Mouse (Mus musculus): ENCODE data around the gene Slco2a1. TPM values are rescaled to one million over a fixed set of nuclear protein-coding genes. Genes with fewer than 3 reads are reported as not detected.
A peak's percentile ranks its signal among the peaks of the same experiment; 100 is the strongest.

Slco2a1 gene
- polyA plus RNA-seq, 1 experiment from 2014 or later = 70.0 TPM

GRCm38 (mm10) chr9:103036971-103037391 lies 48.5 kb downstream of the Slco2a1 start:
- Histone ChIP-seq H3K9me3 (ENCODE audit: low read length) (no peaks in the 10 kb centered on the region), H3K27ac (ENCODE audit: low read length) (peak overlapping the region; percentile 82; the same call in 1 of the 2 replicates), H3K4me1 (ENCODE audit: insufficient read depth, low read depth, low read length) (peaks cover 8% of the 10 kb centered on the region; the same call in 1 of the 2 replicates), H3K4me2 (replicated peaks; ENCODE audit: low read depth, low read length) (no peak overlapping the region), H3K27me3 (replicated peaks; ENCODE audit: insufficient read depth, low read length) (no peaks in the 10 kb centered on the region), H3K36me3 (ENCODE audit: insufficient read depth, low read length) (no peaks in the 10 kb centered on the region), H3K9ac (replicated peaks; ENCODE audit: low read depth) (no peak overlapping the region), H3K4me3 (ENCODE audit: low read depth, low read length) (no peak overlapping the region)
- peak; percentile 82 for ATAC-seq
- TF ChIP-seq CTCF (IDR thresholded peaks at IDR 0.05) = peak; percentile 34; the same call in 1 of the 2 replicates
- TF ChIP-seq EP300 (IDR thresholded peaks at IDR 0.05) = peak; percentile 99
- DNase-seq (ENCODE audit: low spot score) = peak; percentile 70
- 53% methylated on average over 8 of the region's 8 CpGs for WGBS

GRCm38 (mm10) chr9:103038266-103038665 lies 49.8 kb downstream of the Slco2a1 start:
- Histone ChIP-seq H3K4me2 (replicated peaks; ENCODE audit: low read depth, low read length) (no peak overlapping the region), H3K27me3 (replicated peaks; ENCODE audit: insufficient read depth, low read length) (no peaks in the 10 kb centered on the region), H3K36me3 (ENCODE audit: insufficient read depth, low read length) (no peaks in the 10 kb centered on the region), H3K9me3 (ENCODE audit: low read length) (no peaks in the 10 kb centered on the region), H3K9ac (replicated peaks; ENCODE audit: low read depth) (no peak overlapping the region), H3K27ac (ENCODE audit: low read length) (peak overlapping the region; percentile 26; the same call in 1 of the 2 replicates), H3K4me3 (ENCODE audit: low read depth, low read length) (no peak overlapping the region), H3K4me1 (ENCODE audit: insufficient read depth, low read depth, low read length) (peaks cover 5% of the 10 kb centered on the region; the same call in 1 of the 2 replicates)
- DNase-seq (ENCODE audit: low spot score) = peak; percentile 40
- WGBS = 58% methylated on average over 2 of the region's 2 CpGs
- peak; percentile 90 for TF ChIP-seq EP300 (IDR thresholded peaks at IDR 0.05)
- TF ChIP-seq CTCF (IDR thresholded peaks at IDR 0.05) = no peak
- ATAC-seq = peak; percentile 55

GRCm38 (mm10) chr9:103038705-103039104 lies 50.2 kb downstream of the Slco2a1 start:
- Histone ChIP-seq H3K9me3 (ENCODE audit: low read length) (no peaks in the 10 kb centered on the region), H3K27ac (ENCODE audit: low read length) (peak overlapping the region; percentile 26; the same call in 1 of the 2 replicates), H3K27me3 (replicated peaks; ENCODE audit: insufficient read depth, low read length) (no peaks in the 10 kb centered on the region), H3K4me2 (replicated peaks; ENCODE audit: low read depth, low read length) (no peak overlapping the region), H3K36me3 (ENCODE audit: insufficient read depth, low read length) (no peaks in the 10 kb centered on the region), H3K9ac (replicated peaks; ENCODE audit: low read depth) (no peak overlapping the region), H3K4me3 (ENCODE audit: low read depth, low read length) (no peak overlapping the region), H3K4me1 (ENCODE audit: insufficient read depth, low read depth, low read length) (peaks cover 5% of the 10 kb centered on the region; the same call in 1 of the 2 replicates)
- DNase-seq (ENCODE audit: low spot score) (no peak), ATAC-seq (no peak)
- 74% methylated on average over 7 of the region's 7 CpGs for WGBS
- TF ChIP-seq CTCF (IDR thresholded peaks at IDR 0.05) = no peak
- no peak for TF ChIP-seq EP300 (IDR thresholded peaks at IDR 0.05)

GRCm38 (mm10) chr9:103040581-103040980 lies 52.1 kb downstream of the Slco2a1 start:
- no peak overlapping the region for H3K9ac ChIP-seq (replicated peaks; ENCODE audit: low read depth)
- H3K9me3 ChIP-seq (ENCODE audit: low read length) = no peaks in the 10 kb centered on the region
- H3K4me3 ChIP-seq (ENCODE audit: low read depth, low read length) = no peak overlapping the region
- H3K4me1 ChIP-seq (ENCODE audit: insufficient read depth, low read depth, low read length) = peaks cover 5% of the 10 kb centered on the region; the same call in 1 of the 2 replicates
- no peak overlapping the region for H3K4me2 ChIP-seq (replicated peaks; ENCODE audit: low read depth, low read length)
- H3K27ac ChIP-seq (ENCODE audit: low read length) = no peak overlapping the region
- WGBS = 53% methylated on average over 2 of the region's 2 CpGs
- TF ChIP-seq EP300 (IDR thresholded peaks at IDR 0.05) (no peak), CTCF (IDR thresholded peaks at IDR 0.05) (no peak)
- H3K36me3 ChIP-seq (ENCODE audit: insufficient read depth, low read length) = 0 out of 2 replicates have a peak, but pooled peaks cover 3% of the 10 kb centered on the region
- DNase-seq (ENCODE audit: low spot score) (no peak), ATAC-seq (no peak)
- H3K27me3 ChIP-seq (replicated peaks; ENCODE audit: insufficient read depth, low read length) = no peaks in the 10 kb centered on the region

- Histone ChIP-seq H3K4me2 (replicated peaks; ENCODE audit: low read depth, low read length) (no peak overlapping the region), H3K9ac (replicated peaks; ENCODE audit: low read depth) (no peak overlapping the region), H3K4me3 (ENCODE audit: low read depth, low read length) (no peak overlapping the region), H3K27me3 (replicated peaks; ENCODE audit: insufficient read depth, low read length) (no peaks in the 10 kb centered on the region), H3K36me3 (ENCODE audit: insufficient read depth, low read length) (peaks cover 9% of the 10 kb centered on the region; the same call in 1 of the 2 replicates), H3K9me3 (ENCODE audit: low read length) (no peaks in the 10 kb centered on the region), H3K27ac (ENCODE audit: low read length) (no peak overlapping the region), H3K4me1 (ENCODE audit: insufficient read depth, low read depth, low read length) (peaks cover 1% of the 10 kb centered on the region; the same call in 1 of the 2 replicates)
- ATAC-seq = no peak
- TF ChIP-seq EP300 (IDR thresholded peaks at IDR 0.05) = no peak
- TF ChIP-seq CTCF (IDR thresholded peaks at IDR 0.05) = no peak
- no peak for DNase-seq (ENCODE audit: low spot score)
- WGBS = 89% methylated on average over 1 of the region's 1 CpGs
Observed at GRCm38 (mm10) chr9:103045406-103045805, 56.9 kb downstream of the Slco2a1 start.

GRCm38 (mm10) chr9:103049049-103049511 lies 60.6 kb downstream of the Slco2a1 start:
- 47% methylated on average over 7 of the region's 7 CpGs for WGBS
- H3K4me1 ChIP-seq (ENCODE audit: insufficient read depth, low read depth, low read length) = no peaks in the 10 kb centered on the region
- H3K4me2 ChIP-seq (replicated peaks; ENCODE audit: low read depth, low read length) = no peak overlapping the region
- DNase-seq (ENCODE audit: low spot score) (no peak), ATAC-seq (no peak; the same call in 1 of the 2 replicates)
- no peak overlapping the region for H3K27ac ChIP-seq (ENCODE audit: low read length)
- H3K36me3 ChIP-seq (ENCODE audit: insufficient read depth, low read length) = peaks cover 9% of the 10 kb centered on the region; the same call in 1 of the 2 replicates
- H3K4me3 ChIP-seq (ENCODE audit: low read depth, low read length) = no peak overlapping the region
- no peaks in the 10 kb centered on the region for H3K27me3 ChIP-seq (replicated peaks; ENCODE audit: insufficient read depth, low read length)
- TF ChIP-seq EP300 (IDR thresholded peaks at IDR 0.05) (no peak), CTCF (IDR thresholded peaks at IDR 0.05) (no peak)
- no peak overlapping the region for H3K9ac ChIP-seq (replicated peaks; ENCODE audit: low read depth)
- no peaks in the 10 kb centered on the region for H3K9me3 ChIP-seq (ENCODE audit: low read length)
